Mouse (Mus musculus) intestine, embryonic 16.5 days (tissue): ENCODE results near the gene Cog6. TPM values are rescaled to one million over a fixed set of nuclear protein-coding genes. Genes with fewer than 3 reads are reported as not detected.

Experiments used
- ATAC-seq: fragments of 200-750 bp; cut with Nextera tagmentation; 2 replicates; pipeline ENCODE4 v1.8.0; 2017; ENCODE audit warnings: moderate TSS enrichment, moderate library complexity
- H3K27ac ChIP-seq: fragments of 300-500 bp; sonication (generic); 2 replicates; pipeline ENCODE4 v1.5.1; 2014; ENCODE audit warnings: mild to moderate bottlenecking, low read length
- H3K27me3 ChIP-seq: fragments of 300-500 bp; sonication (generic); replicated peaks from 2 replicates; pipeline ENCODE4 v1.6.1; 2014; ENCODE audit warnings: low read length, control low read depth, mixed read lengths; ENCODE audit not compliant: control insufficient read depth, insufficient read depth
- H3K36me3 ChIP-seq: fragments of 300-500 bp; sonication (generic); 2 replicates; pipeline ENCODE4 v1.6.1; 2014; ENCODE audit warnings: low read length, control low read depth; ENCODE audit not compliant: control insufficient read depth, insufficient read depth
- H3K4me1 ChIP-seq: fragments of 300-500 bp; sonication (generic); 2 replicates; pipeline ENCODE4 v1.6.1; 2014; ENCODE audit warnings: low read length, control low read depth, mixed read lengths; ENCODE audit not compliant: control insufficient read depth, insufficient read depth
- H3K4me2 ChIP-seq: fragments of 300-500 bp; sonication (generic); 2 replicates; pipeline ENCODE4 v1.6.1; 2014; ENCODE audit warnings: low read depth, low read length, control low read depth
- H3K4me3 ChIP-seq: fragments of 300-500 bp; sonication (generic); 2 replicates; pipeline ENCODE4 v1.5.1; 2014; ENCODE audit warnings: mild to moderate bottlenecking, low read length
- H3K9ac ChIP-seq: fragments of 300-500 bp; sonication (generic); 2 replicates; pipeline ENCODE4 v1.6.1; 2014; ENCODE audit warnings: low read depth, low read length
- H3K9me3 ChIP-seq: fragments of 300-500 bp; sonication (generic); 2 replicates; pipeline ENCODE4 v1.6.1; 2016; ENCODE audit warnings: low read length, control low read depth; ENCODE audit not compliant: control insufficient read depth
- WGBS: fragments of 180-500 bp; shearing (Covaris S2); extraction: QIAGEN DNeasy Blood & Tissue Kit; methylation state at CpG from one replicate; pipeline ENCODE4 v1.1.7; 2014; 5-methylcytosine and 5-hydroxymethylcytosine counted together
- polyA plus RNA-seq: library from polyadenylated mRNA; unstranded; fragments of >200 nt; fragmentation: Nextera tagmentation; extraction: Ambion mirVana; gene quantifications from 2 replicates; pipeline ENCODE4 v1.2.1, GENCODE M21; 2015

Cog6 gene
- polyA plus RNA-seq, 1 experiment from 2014 or later = 37.5 TPM

DNA sequence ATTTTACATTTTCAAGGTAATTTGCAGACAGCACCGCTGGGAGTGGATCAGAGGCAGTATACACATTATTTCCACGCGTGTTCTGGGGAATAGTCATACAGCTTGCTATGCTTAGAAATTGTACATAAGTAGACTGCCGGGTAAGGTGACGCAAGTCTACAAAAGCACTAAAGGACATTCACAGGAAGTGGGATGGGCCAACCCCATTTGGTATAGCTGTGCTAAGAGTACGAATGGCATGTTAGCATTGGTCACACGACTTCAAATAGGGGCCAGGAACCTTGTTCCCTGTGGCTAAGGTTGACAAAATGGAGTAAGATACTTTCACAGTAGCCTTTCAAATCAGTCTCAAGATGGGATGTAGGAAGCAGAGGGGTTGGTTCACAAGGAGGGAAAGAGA lies 19.9 kb upstream of the Cog6 start:
- no peaks in the 10 kb centered on the region for H3K36me3 ChIP-seq
- peaks cover 5% of the 10 kb centered on the region; the same call in 1 of the 2 replicates for H3K4me1 ChIP-seq
- no peak overlapping the region for H3K4me2 ChIP-seq
- H3K27me3 ChIP-seq = 0 out of 2 replicates have a peak, but pooled peaks cover 3% of the 10 kb centered on the region
- WGBS = 86% methylated on average over 7 of the region's 7 CpGs
- no peak overlapping the region for H3K27ac ChIP-seq
- H3K9ac ChIP-seq = no peak overlapping the region
- no peaks in the 10 kb centered on the region for H3K9me3 ChIP-seq
- ATAC-seq = no peak
- no peak overlapping the region for H3K4me3 ChIP-seq

DNA sequence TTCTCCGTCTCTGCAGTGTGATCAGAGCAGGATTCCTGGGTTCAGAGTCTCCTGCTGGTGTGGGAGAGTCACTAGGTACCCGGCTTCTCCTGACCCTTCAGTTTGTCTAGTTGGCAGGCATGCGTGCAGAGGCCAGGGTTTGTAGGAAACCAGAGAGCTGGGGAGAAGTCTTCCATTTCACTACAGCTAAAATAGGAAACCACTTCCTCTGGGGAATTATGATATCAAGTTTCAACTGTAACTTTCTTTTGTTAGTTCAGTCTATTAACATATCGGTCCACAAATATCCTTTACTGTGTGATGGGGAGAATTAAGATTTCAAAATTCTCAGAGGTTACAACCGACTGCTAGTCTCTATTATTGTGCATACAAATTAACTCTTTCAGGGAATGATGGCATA lies 19.0 kb upstream of the Cog6 start:
- H3K27me3 ChIP-seq = 0 out of 2 replicates have a peak, but pooled peaks cover 3% of the 10 kb centered on the region
- WGBS = 73% methylated on average over 5 of the region's 5 CpGs
- no peak overlapping the region for H3K4me3 ChIP-seq
- no peaks in the 10 kb centered on the region for H3K9me3 ChIP-seq
- no peak overlapping the region for H3K27ac ChIP-seq
- H3K9ac ChIP-seq = no peak overlapping the region
- H3K4me2 ChIP-seq = no peak overlapping the region
- H3K36me3 ChIP-seq = no peaks in the 10 kb centered on the region
- peaks cover 4% of the 10 kb centered on the region; the same call in 1 of the 2 replicates for H3K4me1 ChIP-seq
- ATAC-seq = no peak

DNA sequence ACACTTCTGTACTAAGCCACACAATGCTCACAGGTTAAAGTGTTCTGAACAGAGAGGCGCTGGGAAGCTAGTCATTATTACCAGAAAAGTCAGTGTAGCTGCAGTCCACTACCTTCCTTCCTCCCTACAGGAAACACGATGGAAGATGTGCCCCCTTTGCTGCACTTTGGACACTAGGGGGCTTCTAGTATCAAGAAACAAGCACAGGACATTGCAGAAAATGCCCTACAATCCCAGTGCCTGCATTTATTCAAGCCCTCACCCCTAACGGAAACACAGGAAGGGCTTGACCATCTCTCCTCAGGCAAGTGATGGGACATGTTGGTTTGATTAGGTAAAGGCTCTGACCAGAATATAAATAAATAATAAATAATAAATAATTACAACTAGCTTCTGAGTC lies 16.4 kb upstream of the Cog6 start:
- no peak overlapping the region for H3K4me3 ChIP-seq
- H3K27me3 ChIP-seq = no peaks in the 10 kb centered on the region
- 25% methylated on average over 3 of the region's 3 CpGs for WGBS
- H3K9ac ChIP-seq = no peak overlapping the region
- H3K36me3 ChIP-seq = no peaks in the 10 kb centered on the region
- no peak overlapping the region for H3K4me2 ChIP-seq
- no peaks in the 10 kb centered on the region for H3K9me3 ChIP-seq
- H3K4me1 ChIP-seq = no peaks in the 10 kb centered on the region
- no peak overlapping the region for H3K27ac ChIP-seq
- ATAC-seq = no peak

DNA sequence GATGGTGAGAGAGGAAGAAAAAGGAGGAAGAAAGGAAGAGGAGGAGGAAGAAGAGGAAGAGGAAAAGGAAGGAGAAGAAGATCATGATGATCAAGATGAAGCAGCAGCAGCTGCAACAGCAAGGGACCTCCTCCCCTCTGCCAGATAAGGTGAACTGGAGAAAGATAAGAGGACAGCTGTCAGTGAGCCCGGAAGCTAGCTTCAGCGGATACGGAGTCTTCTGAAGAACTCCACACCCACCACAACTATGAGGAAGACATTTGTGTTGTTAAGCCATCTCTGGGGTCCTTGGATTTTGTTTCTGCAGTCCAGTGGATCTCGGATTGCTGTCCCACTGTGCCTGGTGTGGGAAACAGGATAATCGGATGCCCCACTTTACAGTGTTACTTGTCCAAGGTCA lies 15.4 kb upstream of the Cog6 start:
- Histone ChIP-seq H3K36me3 (no peaks in the 10 kb centered on the region), H3K27ac (no peak overlapping the region), H3K4me2 (no peak overlapping the region), H3K27me3 (no peaks in the 10 kb centered on the region), H3K9me3 (no peaks in the 10 kb centered on the region), H3K4me1 (no peaks in the 10 kb centered on the region), H3K9ac (no peak overlapping the region), H3K4me3 (no peak overlapping the region)
- no peak for ATAC-seq
- 48% methylated on average over 5 of the region's 5 CpGs for WGBS

DNA sequence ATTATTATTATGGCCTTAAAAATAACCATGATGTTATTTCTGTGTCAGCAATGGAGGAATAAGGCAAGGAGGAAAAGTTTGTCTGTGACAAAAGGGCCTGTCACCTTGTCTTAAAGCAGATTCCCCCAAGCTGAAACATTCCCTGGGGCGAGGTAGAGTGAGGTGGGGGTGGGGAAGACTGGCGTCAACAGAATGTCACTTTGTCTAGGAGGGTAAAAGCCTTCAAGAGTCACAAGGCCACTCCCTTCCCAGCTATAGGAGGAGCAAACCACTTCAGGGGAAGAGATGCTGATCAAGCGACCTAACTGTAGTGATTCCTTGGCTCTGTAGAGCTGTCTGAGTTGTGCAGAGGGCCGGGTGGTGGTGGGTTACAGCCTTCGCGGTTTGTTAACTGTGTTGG lies 14.5 kb upstream of the Cog6 start:
- H3K4me2 ChIP-seq = no peak overlapping the region
- no peak overlapping the region for H3K4me3 ChIP-seq
- no peaks in the 10 kb centered on the region for H3K36me3 ChIP-seq
- no peak overlapping the region for H3K9ac ChIP-seq
- H3K4me1 ChIP-seq = no peaks in the 10 kb centered on the region
- H3K27me3 ChIP-seq = no peaks in the 10 kb centered on the region
- no peak overlapping the region for H3K27ac ChIP-seq
- WGBS = 41% methylated on average over 6 of the region's 6 CpGs
- no peak for ATAC-seq
- H3K9me3 ChIP-seq = no peaks in the 10 kb centered on the region

DNA sequence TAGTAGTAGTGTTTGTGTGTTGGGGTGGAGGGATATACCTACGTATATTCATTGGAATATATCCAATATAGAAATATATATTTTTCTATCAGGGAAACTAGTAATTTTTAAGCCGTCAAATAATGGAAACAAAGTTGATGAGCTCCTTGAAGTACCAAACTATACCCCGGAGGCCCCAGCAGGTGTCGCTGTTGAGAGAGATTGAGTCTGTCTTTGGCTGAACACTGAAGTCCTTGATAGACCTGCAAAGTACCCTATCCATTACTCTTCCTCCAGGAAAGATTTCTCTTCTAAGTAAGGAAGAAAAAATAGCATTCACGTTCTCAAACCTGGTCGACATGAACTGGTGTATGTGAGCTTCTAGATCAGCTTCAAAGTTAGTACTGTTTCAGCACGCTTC lies 12.0 kb upstream of the Cog6 start:
- H3K4me1 ChIP-seq = no peaks in the 10 kb centered on the region
- WGBS = 21% methylated on average over 7 of the region's 7 CpGs
- no peak overlapping the region for H3K27ac ChIP-seq
- H3K36me3 ChIP-seq = no peaks in the 10 kb centered on the region
- H3K9me3 ChIP-seq = no peaks in the 10 kb centered on the region
- ATAC-seq = no peak
- H3K4me2 ChIP-seq = no peak overlapping the region
- H3K9ac ChIP-seq = no peak overlapping the region
- H3K27me3 ChIP-seq = no peaks in the 10 kb centered on the region
- H3K4me3 ChIP-seq = no peak overlapping the region

DNA sequence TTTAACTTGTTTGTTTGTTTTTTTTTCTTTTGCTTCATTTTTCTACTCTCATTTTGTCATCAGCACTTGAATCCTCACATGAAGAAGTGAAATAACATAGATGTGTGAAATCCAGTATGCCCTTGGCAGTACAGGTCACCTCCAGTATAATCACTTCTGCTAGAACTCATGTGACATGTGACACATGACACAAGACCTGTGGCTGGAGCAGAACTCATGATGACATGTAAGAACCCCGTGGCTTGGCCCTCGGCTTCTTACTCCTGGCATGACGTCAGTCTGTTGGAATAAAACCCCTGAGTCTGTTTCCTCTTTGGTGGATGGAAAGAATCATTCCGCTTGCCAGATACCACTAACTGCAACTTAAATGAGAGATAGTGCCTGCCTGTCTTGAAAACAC lies 10.3 kb upstream of the Cog6 start:
- Histone ChIP-seq H3K27ac (no peak overlapping the region), H3K36me3 (no peaks in the 10 kb centered on the region), H3K4me1 (no peaks in the 10 kb centered on the region), H3K9ac (no peak overlapping the region), H3K4me2 (no peak overlapping the region), H3K4me3 (no peak overlapping the region), H3K9me3 (no peaks in the 10 kb centered on the region), H3K27me3 (no peaks in the 10 kb centered on the region)
- 81% methylated on average over 4 of the region's 4 CpGs for WGBS
- no peak for ATAC-seq

DNA sequence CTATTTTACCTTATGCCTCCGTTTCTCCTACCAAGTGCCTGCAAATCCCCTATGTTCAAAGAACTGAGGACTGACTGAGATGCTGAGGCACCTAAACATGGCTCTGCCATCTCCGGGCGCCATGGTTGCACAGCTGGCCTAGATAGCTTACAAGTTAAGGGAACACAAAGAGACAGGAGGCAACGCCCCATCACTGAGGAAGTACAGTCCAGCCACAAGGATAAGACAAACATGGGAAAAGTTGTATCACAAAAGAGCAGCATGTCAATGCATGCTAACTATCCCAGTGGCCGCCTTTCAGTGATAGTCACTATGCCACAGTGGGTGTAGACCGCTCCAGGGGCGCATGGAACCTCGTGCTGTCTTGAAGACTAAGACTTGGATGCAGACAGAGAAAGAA lies 9.6 kb downstream of the Cog6 start:
- no peak for ATAC-seq
- H3K27ac ChIP-seq = no peak overlapping the region
- no peaks in the 10 kb centered on the region for H3K27me3 ChIP-seq
- WGBS = 93% methylated on average over 8 of the region's 8 CpGs
- peaks cover 6% of the 10 kb centered on the region for H3K36me3 ChIP-seq
- no peak overlapping the region for H3K4me3 ChIP-seq
- H3K9ac ChIP-seq = no peak overlapping the region
- no peaks in the 10 kb centered on the region for H3K9me3 ChIP-seq
- no peak overlapping the region for H3K4me2 ChIP-seq
- no peaks in the 10 kb centered on the region for H3K4me1 ChIP-seq

DNA sequence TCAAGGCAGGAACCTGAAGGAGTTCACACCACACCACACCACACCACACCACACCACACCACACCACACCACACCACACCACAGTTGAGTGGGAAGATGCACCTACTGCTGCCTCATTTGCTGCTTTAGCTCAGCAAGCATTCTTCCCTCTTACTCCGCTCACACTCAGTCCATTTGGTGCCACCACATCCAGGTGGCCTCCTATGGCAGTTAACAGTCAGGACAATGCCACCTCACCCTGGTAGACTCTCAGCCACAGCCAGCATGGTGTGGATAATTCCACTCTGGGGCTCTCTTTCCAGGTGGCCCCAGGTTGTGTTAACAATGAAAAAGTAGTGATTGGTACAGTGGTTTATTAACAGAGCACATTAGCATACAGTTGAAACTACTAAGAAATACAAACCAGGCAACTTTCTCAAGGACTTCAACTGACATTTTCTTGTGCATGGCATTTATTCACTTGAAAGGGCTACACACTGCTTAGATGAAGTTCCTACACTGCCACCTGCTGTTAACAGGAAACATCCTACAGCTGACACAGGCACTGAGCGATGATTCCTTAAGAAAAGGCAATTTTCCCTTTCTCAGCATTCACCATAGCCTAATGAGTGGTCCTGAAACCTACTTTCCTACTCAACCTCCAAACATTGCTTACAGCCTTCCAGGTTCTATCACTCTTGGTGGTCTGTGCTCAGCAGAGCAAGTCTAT lies 12.5 kb downstream of the Cog6 start:
- Histone ChIP-seq H3K27me3 (no peaks in the 10 kb centered on the region), H3K4me2 (no peak overlapping the region), H3K4me1 (no peaks in the 10 kb centered on the region), H3K27ac (no peak overlapping the region), H3K9ac (no peak overlapping the region), H3K4me3 (no peak overlapping the region), H3K9me3 (no peaks in the 10 kb centered on the region), H3K36me3 (peaks cover 6% of the 10 kb centered on the region)
- no peak for ATAC-seq
- WGBS = 69% methylated on average over 2 of the region's 2 CpGs

DNA sequence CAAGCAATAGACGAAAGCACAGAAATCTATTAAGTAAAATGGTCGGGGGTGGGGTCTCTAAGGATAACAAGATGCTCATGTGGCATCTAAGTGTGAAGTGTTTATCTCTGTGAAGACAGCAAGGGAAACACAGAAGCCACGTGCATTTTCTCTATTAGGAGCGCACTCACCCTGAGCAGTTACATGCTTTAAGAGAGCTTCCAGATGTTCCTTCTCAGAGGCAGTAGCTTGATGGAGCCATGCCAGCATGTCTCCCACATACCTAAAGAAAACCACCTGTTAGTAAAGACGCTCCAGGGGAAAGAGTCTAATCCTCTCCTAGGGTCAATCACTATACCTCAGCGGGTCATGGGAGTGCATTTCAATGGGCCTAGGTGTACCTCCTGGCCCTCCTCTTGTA lies 15.0 kb downstream of the Cog6 start:
- no peak overlapping the region for H3K4me2 ChIP-seq

More for the DNA sequence above, 15.0 kb downstream of the Cog6 start:
- Histone ChIP-seq H3K4me1 (no peaks in the 10 kb centered on the region), H3K27me3 (no peaks in the 10 kb centered on the region), H3K27ac (no peak overlapping the region), H3K9ac (no peak overlapping the region), H3K4me3 (no peak overlapping the region), H3K36me3 (peaks cover 5% of the 10 kb centered on the region), H3K9me3 (no peaks in the 10 kb centered on the region)
- no peak for ATAC-seq
- 57% methylated on average over 6 of the region's 6 CpGs for WGBS
